Mouse (Mus musculus): ENCODE data around the gene D130052B06Rik.

- TF ChIP-seq CTCF (conservative IDR thresholded peaks at IDR 0.05; ENCODE audit: low read length) (no peak), POU5F1 (IDR thresholded peaks at IDR 0.05; ENCODE audit: borderline replicate concordance, low read length) (no peak)
Measured at GRCm38 (mm10) chr11:33586614-33587013, 12.5 kb upstream of the D130052B06Rik start.

All from E14TG2a.4 (cell line).